Mouse (Mus musculus) liver, embryonic 14.5 days (tissue): ENCODE measurements around the gene Bnc2. TPM values are rescaled to one million over a fixed set of nuclear protein-coding genes. Genes with fewer than 3 reads are reported as not detected.

Experiments
- ATAC-seq: fragments of 200-750 bp; cut with Nextera tagmentation; 2 replicates; pipeline ENCODE4 v1.8.0; 2017; ENCODE audit warnings: moderate number of reproducible peaks, mild to moderate bottlenecking, moderate library complexity; ENCODE audit not compliant: insufficient read depth
- DNase-seq, 3 experiments: peaks; one replicate each; pipeline ENCODE4 v3.0.0-alpha.2; 2012 to 2013; ENCODE audit warnings: low read depth in 3 of 3, low spot score in 3 of 3
- H3K27ac ChIP-seq: fragments of 300-500 bp; sonication (generic); 2 replicates; pipeline ENCODE4 v1.5.1; 2014; ENCODE audit warnings: moderate library complexity, mild to moderate bottlenecking, control low read depth, inconsistent platforms
- H3K27me3 ChIP-seq: fragments of 300-500 bp; sonication (generic); 2 replicates; pipeline ENCODE4 v1.6.1; 2014; ENCODE audit warnings: mild to moderate bottlenecking, low read length, moderate library complexity; ENCODE audit not compliant: control insufficient read depth, insufficient read depth
- H3K36me3 ChIP-seq: fragments of 300-500 bp; sonication (generic); replicated peaks from 2 replicates; pipeline ENCODE4 v1.6.1; 2014; ENCODE audit warnings: low read depth; ENCODE audit not compliant: control insufficient read depth, insufficient read depth
- H3K4me1 ChIP-seq, 2 experiments: fragments of 200-500 bp in 1 of 2; fragments of 300-500 bp in 1 of 2; sonication (generic) in 1 of 2; replicated peaks; 2 replicates each; pipeline ENCODE4 v1.6.1; 2012 to 2014; ENCODE audit warnings: antibody characterized with exemption in 1 of 2, inconsistent platforms in 1 of 2, low read length in 1 of 2; ENCODE audit not compliant: control insufficient read depth in 2 of 2, insufficient read depth in 2 of 2
- H3K4me2 ChIP-seq: fragments of 300-500 bp; sonication (generic); 2 replicates; pipeline ENCODE4 v1.6.1; 2014; ENCODE audit warnings: low read depth, mild to moderate bottlenecking, control low read depth, moderate library complexity
- H3K4me3 ChIP-seq, 2 experiments: fragments of 200-500 bp in 1 of 2; fragments of 300-500 bp in 1 of 2; sonication (generic) in 1 of 2; 2 replicates each; pipeline ENCODE4 v1.5.1; 2012 to 2014; ENCODE audit warnings: low read depth in 2 of 2, low read length in 2 of 2, mild to moderate bottlenecking in 2 of 2, control low read depth in 1 of 2, inconsistent platforms in 1 of 2, moderate library complexity in 1 of 2; ENCODE audit not compliant: insufficient read depth in 1 of 2
- H3K9ac ChIP-seq: fragments of 300-500 bp; sonication (generic); replicated peaks from 2 replicates; pipeline ENCODE4 v1.6.1; 2014; ENCODE audit warnings: mild to moderate bottlenecking, control low read depth, moderate library complexity
- H3K9me3 ChIP-seq: fragments of 300-500 bp; sonication (generic); 2 replicates; pipeline ENCODE4 v1.6.1; 2016; ENCODE audit warnings: low read length, mixed read lengths; ENCODE audit not compliant: control insufficient read depth
- CTCF ChIP-seq: IDR thresholded peaks from 2 replicates; pipeline ENCODE4 v1.5.1; 2016; ENCODE audit warnings: antibody characterized with exemption, low read depth, control low read depth
- EP300 ChIP-seq: IDR thresholded peaks from 2 replicates; pipeline ENCODE4 v1.6.1; 2016; ENCODE audit warnings: antibody characterized with exemption, low read depth
- WGBS: fragments of 180-500 bp; shearing (Covaris S2); extraction: QIAGEN DNeasy Blood & Tissue Kit; methylation state at CpG from one replicate; pipeline ENCODE4 v1.1.7; 2014; ENCODE audit not compliant: insufficient replicate concordance; 5-methylcytosine and 5-hydroxymethylcytosine counted together
- polyA plus RNA-seq, 2 experiments: library from polyadenylated mRNA; depleted of rRNA in 1 of 2; stranded (reverse) in 1 of 2; unstranded in 1 of 2; fragments of >200 nt; fragmentation: Nextera tagmentation in 1 of 2; extraction: Ambion mirVana in 1 of 2; gene quantifications; 2 replicates each; pipeline versions ENCODE4 v1.2.1 to v1.2.3; 2012 to 2014

The Bnc2 gene
- polyA plus RNA-seq, 2 experiments = 0.17 to 0.46 TPM

- Histone ChIP-seq H3K27ac (no peak overlapping the region), H3K4me3 (no peak overlapping the region), H3K36me3 (no peaks in the 10 kb centered on the region), H3K9ac (no peak overlapping the region), H3K4me1 (no peaks in the 10 kb centered on the region), H3K9me3 (no peaks in the 10 kb centered on the region), H3K4me2 (no peak overlapping the region), H3K27me3 (no peaks in the 10 kb centered on the region)
- no peak for DNase-seq
- ATAC-seq = no peak
- WGBS = 77% methylated on average over 3 of the region's 3 CpGs
- TF ChIP-seq EP300 (no peak), CTCF (no peak)
Observed at GRCm38 (mm10) chr4:84507551-84507950, 167.5 kb downstream of the Bnc2 start.

- H3K27ac ChIP-seq = no peak overlapping the region
- DNase-seq = no peak
- H3K9me3 ChIP-seq = no peaks in the 10 kb centered on the region
- H3K27me3 ChIP-seq = no peaks in the 10 kb centered on the region
- H3K4me1 ChIP-seq = no peaks in the 10 kb centered on the region
- no peak for ATAC-seq
- no peak overlapping the region for H3K4me3 ChIP-seq
- H3K36me3 ChIP-seq = no peaks in the 10 kb centered on the region
- WGBS = 67% methylated on average over 8 of the region's 8 CpGs
- no peak overlapping the region for H3K9ac ChIP-seq
- H3K4me2 ChIP-seq = no peak overlapping the region
- TF ChIP-seq EP300 = no peak
- TF ChIP-seq CTCF = no peak
Observed at GRCm38 (mm10) chr4:84502581-84503269, 172.3 kb downstream of the Bnc2 start.

- WGBS = 17% methylated on average over 4 of the region's 4 CpGs
Observed at GRCm38 (mm10) chr4:84500796-84501349, 174.2 kb downstream of the Bnc2 start.

GRCm38 (mm10) chr4:84500259-84500658 is 174.8 kb downstream of the Bnc2 start:
- ATAC-seq (no peak), DNase-seq (no peak)
- no peak overlapping the region for H3K4me3 ChIP-seq
- TF ChIP-seq CTCF (no peak), EP300 (no peak)
- H3K27ac ChIP-seq = no peak overlapping the region
- no peaks in the 10 kb centered on the region for H3K9me3 ChIP-seq
- no peaks in the 10 kb centered on the region for H3K4me1 ChIP-seq
- H3K36me3 ChIP-seq = no peaks in the 10 kb centered on the region
- no peak overlapping the region for H3K4me2 ChIP-seq
- 66% methylated on average over 9 of the region's 9 CpGs for WGBS
- no peaks in the 10 kb centered on the region for H3K27me3 ChIP-seq
- no peak overlapping the region for H3K9ac ChIP-seq

More at GRCm38 (mm10) chr4:84500796-84501349, 174.2 kb downstream of the Bnc2 start:
- Histone ChIP-seq H3K4me2 (no peak overlapping the region), H3K9me3 (no peaks in the 10 kb centered on the region), H3K4me1 (no peaks in the 10 kb centered on the region), H3K27me3 (no peaks in the 10 kb centered on the region), H3K27ac (no peak overlapping the region), H3K4me3 (no peak overlapping the region), H3K36me3 (no peaks in the 10 kb centered on the region), H3K9ac (no peak overlapping the region)
- no peak for ATAC-seq
- no peak for DNase-seq
- TF ChIP-seq CTCF (no peak), EP300 (no peak)

GRCm38 (mm10) chr4:84498469-84498868 is 176.6 kb downstream of the Bnc2 start:
- no peak overlapping the region for H3K4me3 ChIP-seq
- H3K4me1 ChIP-seq = no peaks in the 10 kb centered on the region
- H3K9me3 ChIP-seq = no peaks in the 10 kb centered on the region
- H3K36me3 ChIP-seq = no peaks in the 10 kb centered on the region
- H3K9ac ChIP-seq = no peak overlapping the region
- no peak overlapping the region for H3K4me2 ChIP-seq
- DNase-seq (no peak), ATAC-seq (no peak)
- H3K27ac ChIP-seq = no peak overlapping the region
- no peak for TF ChIP-seq EP300
- no peak for TF ChIP-seq CTCF
- no peaks in the 10 kb centered on the region for H3K27me3 ChIP-seq
- WGBS = 52% methylated on average over 6 of the region's 6 CpGs
